Mouse (Mus musculus) c-Kit-positive CD71-positive TER-119-negative erythroid progenitor cells, embryonic 14.5 days (primary cell): Measurements from ENCODE around the gene Tead1.

Experiments
- DNase-seq: peaks from one replicate; pipeline ENCODE4 v3.0.0-alpha.2; 2013; ENCODE audit warnings: low read depth

The Tead1 gene

GRCm38 (mm10) chr7:112779636-112780035 is 100.5 kb downstream of the Tead1 start:
- no peak for DNase-seq

- DNase-seq, result no peak
These were observed 101.8 kb downstream of the Tead1 start for GRCm38 (mm10) chr7:112780910-112781309.

GRCm38 (mm10) chr7:112781987-112782386 is 102.9 kb downstream of the Tead1 start:
- DNase-seq, result no peak

- no peak for DNase-seq
These were observed 105.2 kb downstream of the Tead1 start for GRCm38 (mm10) chr7:112784278-112784677.

- DNase-seq, result no peak
These were observed 106.2 kb downstream of the Tead1 start for GRCm38 (mm10) chr7:112785271-112785670.

- DNase-seq, result no peak
These were observed 107.6 kb downstream of the Tead1 start for GRCm38 (mm10) chr7:112786556-112787225.

- DNase-seq, result no peak
These were observed 108.2 kb downstream of the Tead1 start for GRCm38 (mm10) chr7:112787281-112787680.

- no peak for DNase-seq
These were observed 109.2 kb downstream of the Tead1 start for GRCm38 (mm10) chr7:112788321-112788751.

- DNase-seq, result no peak
These were observed 110.6 kb downstream of the Tead1 start for GRCm38 (mm10) chr7:112789693-112790092.

- DNase-seq, result no peak
These were observed 111.2 kb downstream of the Tead1 start for GRCm38 (mm10) chr7:112790334-112790733.

GRCm38 (mm10) chr7:112792679-112793078 is 113.6 kb downstream of the Tead1 start:
- no peak for DNase-seq

GRCm38 (mm10) chr7:112793903-112794302 is 114.8 kb downstream of the Tead1 start:
- no peak for DNase-seq

- no peak for DNase-seq
These were observed 115.4 kb downstream of the Tead1 start for GRCm38 (mm10) chr7:112794481-112794880.

GRCm38 (mm10) chr7:112797526-112798321 is 118.6 kb downstream of the Tead1 start:
- no peak for DNase-seq

- DNase-seq, result no peak
These were observed 122.6 kb downstream of the Tead1 start for GRCm38 (mm10) chr7:112801706-112802105.

GRCm38 (mm10) chr7:112806718-112807400 is 127.7 kb downstream of the Tead1 start:
- no peak for DNase-seq

GRCm38 (mm10) chr7:112807401-112807751 is 128.3 kb downstream of the Tead1 start:
- no peak for DNase-seq

GRCm38 (mm10) chr7:112810752-112811151 is 131.6 kb downstream of the Tead1 start:
- DNase-seq, result no peak

- DNase-seq, result no peak
These were observed 133.1 kb downstream of the Tead1 start for GRCm38 (mm10) chr7:112812037-112812775.

- DNase-seq, result no peak
These were observed 134.0 kb downstream of the Tead1 start for GRCm38 (mm10) chr7:112813163-112813562.

- no peak for DNase-seq
These were observed 134.7 kb downstream of the Tead1 start for GRCm38 (mm10) chr7:112813731-112814306.

GRCm38 (mm10) chr7:112816016-112816415 is 136.9 kb downstream of the Tead1 start:
- no peak for DNase-seq
